Mouse (Mus musculus) heart, adult 2 months (tissue): Measurements from ENCODE around the gene Olfml2a. TPM values are rescaled to one million over a fixed set of nuclear protein-coding genes. Genes with fewer than 3 reads are reported as not detected.
"Not testable (repeated sequence)": the region's sequence is repeated elsewhere in the genome, so short reads cannot be mapped to it uniquely, and the experiment has no call there.

Experiments
- DNase-seq, 2 experiments: peaks; one replicate each; pipeline ENCODE4 v3.0.0; 2021
- H3K27ac ChIP-seq: fragments of 200-600 bp; 2 replicates; pipeline ENCODE4 v1.8.1; 2022
- H3K27me3 ChIP-seq: fragments of 200-500 bp; 2 replicates; pipeline ENCODE4 v1.6.1; 2012; ENCODE audit warnings: mild to moderate bottlenecking, low read length, inconsistent platforms, mixed read lengths; ENCODE audit not compliant: control insufficient read depth, insufficient read depth
- H3K36me3 ChIP-seq: fragments of 200-500 bp; 2 replicates; pipeline ENCODE4 v1.6.1; 2012; ENCODE audit warnings: low read length, inconsistent platforms; ENCODE audit not compliant: control insufficient read depth, insufficient read depth
- H3K4me1 ChIP-seq: fragments of 200-500 bp; 2 replicates; pipeline ENCODE4 v1.6.1; 2011; ENCODE audit warnings: low read length; ENCODE audit not compliant: control insufficient read depth, insufficient read depth
- H3K4me3 ChIP-seq: fragments of 200-600 bp; 2 replicates; pipeline ENCODE4 v1.8.1; 2022
- H3K79me2 ChIP-seq: fragments of 200-500 bp; replicated peaks from 2 replicates; pipeline ENCODE4 v1.6.1; 2012; ENCODE audit warnings: mild to moderate bottlenecking, inconsistent platforms, low read length, moderate library complexity, mixed read lengths; ENCODE audit not compliant: control insufficient read depth, insufficient read depth
- H3K9ac ChIP-seq: fragments of 200-500 bp; 2 replicates; pipeline ENCODE4 v1.6.1; 2012; ENCODE audit warnings: low read depth, mild to moderate bottlenecking, control low read depth, inconsistent platforms, low read length, mixed read lengths
- CTCF ChIP-seq: fragments of 200-600 bp; IDR thresholded peaks from 2 replicates; pipeline ENCODE4 v1.8.1; 2022; ENCODE audit warnings: antibody characterized with exemption, mild to moderate bottlenecking, moderate library complexity
- EP300 ChIP-seq: fragments of 200-500 bp; IDR thresholded peaks from 2 replicates; pipeline ENCODE4 v1.6.1; 2011; ENCODE audit warnings: low read depth, low read length, control low read depth; ENCODE audit not compliant: insufficient read depth
- POLR2A ChIP-seq: fragments of 200-500 bp; IDR thresholded peaks from 2 replicates; pipeline ENCODE4 v1.6.1; 2011; ENCODE audit warnings: mild to moderate bottlenecking, low read depth, low read length, control low read depth; ENCODE audit not compliant: insufficient read depth
- WGBS: fragments of 180-500 bp; shearing (Covaris S2); methylation state at CpG from one replicate; pipeline ENCODE4 v1.1.7; 2018; 5-methylcytosine and 5-hydroxymethylcytosine counted together
- intact Hi-C: fragments of 180-260 bp; cut with DNase I; formaldehyde crosslinking; loops from one replicate; pipeline ENCODE4 v1.15.1; 2025
- polyA plus RNA-seq: library from polyadenylated mRNA; depleted of rRNA; stranded (reverse); fragments of >200 nt; gene quantifications from 2 replicates; pipeline ENCODE4 v1.2.3, GENCODE M21; 2012
- total RNA-seq, 2 experiments: library from RNA; stranded (reverse); gene quantifications; 2 replicates each; pipeline ENCODE4 v1.2.3; 2021

Olfml2a gene
- total and polyA plus RNA-seq, 3 experiments = 2.9 to 3.8 (median 3.0) TPM

GRCm38 (mm10) chr2:39007865-39008264 is 76.1 kb downstream of the Olfml2a start:
- Histone ChIP-seq H3K27me3 (no peaks in the 10 kb centered on the region), H3K79me2 (peaks cover 1% of the 10 kb centered on the region; the same call in 1 of the 2 replicates), H3K4me3 (peak overlapping the region; percentile 93), H3K4me1 (peaks cover 21% of the 10 kb centered on the region), H3K36me3 (peaks cover 34% of the 10 kb centered on the region), H3K27ac (peak overlapping the region; percentile 97), H3K9ac (peak overlapping the region; percentile 96)
- peak; percentile 96 to 98 for DNase-seq
- under 1% methylated on average over 44 of the region's 44 CpGs for WGBS
- TF ChIP-seq CTCF = peak; percentile 19; the same call in 1 of the 2 replicates
- peak; percentile 96 for TF ChIP-seq POLR2A
- TF ChIP-seq EP300 = peak; percentile 72; the same call in 1 of the 2 replicates
- intact Hi-C loops = loop anchor here (5.0 to 10.0 kb wide), 2 partner anchors 59 to 363 kb away; partner anchors contain the start of genes Golga1 and Psmb7

DNA sequence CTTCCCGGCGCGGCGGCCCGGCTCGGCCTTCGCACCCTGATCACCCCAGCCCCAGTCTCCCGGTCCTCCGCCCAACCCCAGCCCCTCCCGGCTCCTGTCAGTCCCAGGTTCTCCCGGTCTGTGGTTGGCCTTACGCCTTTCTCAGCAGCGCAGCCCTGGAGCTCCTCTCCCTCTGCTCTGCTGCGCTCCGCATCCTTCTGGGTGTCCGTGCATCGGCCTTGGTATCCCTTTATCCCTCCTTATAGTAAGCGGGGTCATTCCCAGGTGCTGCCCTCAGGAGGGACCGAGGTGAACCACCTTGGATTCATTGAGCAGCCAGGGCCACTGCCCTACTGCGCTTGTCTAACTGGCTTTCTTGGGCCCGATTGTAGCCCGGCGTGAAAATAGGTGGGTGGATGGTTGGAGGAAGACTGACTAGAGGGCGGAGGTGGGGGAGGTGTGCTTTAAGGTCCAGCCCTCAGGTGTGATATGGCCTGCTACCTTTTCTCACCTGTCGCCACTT is 76.6 kb downstream of the Olfml2a start:
- DNase-seq = no peak
- intact Hi-C loops = loop anchor here (5.0 to 10.0 kb wide), 2 partner anchors 59 to 364 kb away; partner anchors contain the start of genes Golga1 and Psmb7

DNA sequence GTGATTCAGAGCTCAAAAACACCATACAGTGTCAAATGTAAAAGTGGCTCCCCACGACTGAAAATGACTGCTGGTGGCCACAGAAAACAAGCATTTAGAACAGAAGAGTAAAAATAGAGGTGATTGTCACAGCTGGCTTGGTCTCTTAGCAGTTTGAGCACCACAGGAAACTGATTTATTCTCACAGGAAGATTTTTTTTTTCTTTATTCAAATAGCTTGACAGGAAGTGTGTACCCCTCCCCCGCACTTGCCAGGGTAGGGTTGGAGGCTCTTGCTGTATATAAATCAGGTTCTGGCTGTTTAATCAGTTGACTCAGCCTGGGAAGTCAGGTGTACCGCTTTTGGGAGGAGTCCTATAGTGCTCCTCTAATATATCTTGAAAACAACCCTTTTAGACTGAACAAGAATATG is 77.2 kb downstream of the Olfml2a start:
- no peak for TF ChIP-seq CTCF
- no peak for TF ChIP-seq EP300
- TF ChIP-seq POLR2A = no peak
- Histone ChIP-seq H3K9ac (peak overlapping the region; percentile 96), H3K4me1 (peaks cover 18% of the 10 kb centered on the region), H3K4me3 (peak overlapping the region; percentile 93), H3K27me3 (no peaks in the 10 kb centered on the region), H3K27ac (peak overlapping the region; percentile 97), H3K36me3 (peaks cover 31% of the 10 kb centered on the region), H3K79me2 (peaks cover 1% of the 10 kb centered on the region; the same call in 1 of the 2 replicates)
- peak in 1 of 2 experiments; percentile 54 for DNase-seq
- WGBS = 12% methylated on average over 3 of the region's 3 CpGs
- intact Hi-C loops = loop anchor here (5.0 to 10.0 kb wide), 2 partner anchors 58 to 364 kb away; partner anchors contain the start of genes Golga1 and Psmb7

More for the DNA sequence above, 76.6 kb downstream of the Olfml2a start:
- peak overlapping the region; percentile 96 for H3K9ac ChIP-seq
- H3K36me3 ChIP-seq = peaks cover 34% of the 10 kb centered on the region
- H3K79me2 ChIP-seq = peaks cover 1% of the 10 kb centered on the region; the same call in 1 of the 2 replicates
- under 1% methylated on average over 25 of the region's 25 CpGs for WGBS
- no peaks in the 10 kb centered on the region for H3K27me3 ChIP-seq
- H3K4me3 ChIP-seq = peak overlapping the region; percentile 93
- peaks cover 22% of the 10 kb centered on the region for H3K4me1 ChIP-seq
- no peak for TF ChIP-seq POLR2A
- no peak for TF ChIP-seq CTCF
- no peak for TF ChIP-seq EP300
- H3K27ac ChIP-seq = peak overlapping the region; percentile 97

DNA sequence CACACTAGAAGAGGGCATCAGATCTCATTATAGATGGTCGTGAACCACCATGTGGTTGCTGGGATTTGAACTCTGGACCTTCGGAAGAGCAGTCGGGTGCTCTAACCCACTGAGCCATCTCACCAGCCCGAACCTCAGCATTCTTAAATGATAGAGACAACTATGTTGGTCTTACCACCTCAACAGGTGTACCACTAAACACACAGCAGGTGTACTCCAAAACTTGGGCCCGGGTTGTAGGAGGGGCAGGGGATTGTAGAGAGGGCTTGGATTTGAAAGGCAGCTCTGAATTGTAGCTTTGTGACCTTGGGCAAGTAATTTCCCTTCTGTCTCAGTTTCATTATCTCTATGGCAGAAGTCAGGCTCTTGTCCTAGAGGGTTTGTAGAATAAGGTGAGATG is 78.4 kb downstream of the Olfml2a start:
- H3K27me3 ChIP-seq, H3K4me3 ChIP-seq, intact Hi-C loops, H3K79me2 ChIP-seq, H3K9ac ChIP-seq, DNase-seq: not testable (repeated sequence)
- Histone ChIP-seq H3K27ac (peak overlapping the region; percentile 84), H3K4me1 (peaks cover 18% of the 10 kb centered on the region), H3K36me3 (peaks cover 28% of the 10 kb centered on the region)
- 95% methylated on average over 5 of the region's 5 CpGs for WGBS

- H3K79me2 ChIP-seq = peaks cover 1% of the 10 kb centered on the region; the same call in 1 of the 2 replicates
- H3K4me1 ChIP-seq = peaks cover 15% of the 10 kb centered on the region
- no peak overlapping the region for H3K4me3 ChIP-seq
- intact Hi-C loops = no loop called here
- peak overlapping the region; percentile 84 for H3K27ac ChIP-seq
- TF ChIP-seq CTCF = no peak
- no peak for TF ChIP-seq EP300
- TF ChIP-seq POLR2A = no peak
- H3K9ac ChIP-seq = peak overlapping the region; percentile 44
- H3K27me3 ChIP-seq = no peaks in the 10 kb centered on the region
- peaks cover 28% of the 10 kb centered on the region for H3K36me3 ChIP-seq
- DNase-seq = peak in 1 of 2 experiments; percentile 32
Measured at GRCm38 (mm10) chr2:39011264-39011663, 79.5 kb downstream of the Olfml2a start.

GRCm38 (mm10) chr2:39011971-39012370 is 80.2 kb downstream of the Olfml2a start:
- Histone ChIP-seq H3K27ac (peak overlapping the region; percentile 84), H3K79me2 (peaks cover 1% of the 10 kb centered on the region; the same call in 1 of the 2 replicates), H3K36me3 (peaks cover 28% of the 10 kb centered on the region), H3K4me3 (no peak overlapping the region), H3K4me1 (peaks cover 15% of the 10 kb centered on the region), H3K9ac (peak overlapping the region; percentile 44), H3K27me3 (no peaks in the 10 kb centered on the region)
- no peak for TF ChIP-seq CTCF
- no peak for TF ChIP-seq EP300
- no peak for TF ChIP-seq POLR2A
- WGBS = 59% methylated on average over 3 of the region's 3 CpGs
- no peak for DNase-seq
- intact Hi-C loops = no loop called here
